In genomic region chr13:21753051-21753523, GRCm38 (mm10) we compare ENCODE assay signal across 8 mouse cellular contexts. TPM values are rescaled to one million over a fixed set of nuclear protein-coding genes. Genes with fewer than 3 reads are reported as not detected.
DNase-seq lines count a peak whose midpoint lies in the region; ATAC-seq and TF ChIP-seq lines count a peak whose summit lies in the region.

No protein-coding gene starts in this region.

- H3K4me3 ChIP-seq in left cerebral cortex, adult 2 months: peak overlapping the region; percentile 50
- H3K4me3 ChIP-seq in hindbrain, postnatal 0 days (ENCODE audit: low read length): peak overlapping the region; percentile 44
- peak overlapping the region; percentile 44 for H3K4me3 ChIP-seq in midbrain, embryonic 16.5 days (ENCODE audit: low read depth, low read length)

- peak overlapping the region; percentile 64 for H3K4me2 ChIP-seq in hindbrain, postnatal 0 days (ENCODE audit: low read depth, low read length)
- peak overlapping the region; percentile 82 for H3K4me2 ChIP-seq in midbrain, embryonic 16.5 days (ENCODE audit: low read length)

- H3K9ac ChIP-seq in hindbrain, postnatal 0 days (replicated peaks; ENCODE audit: low read length): peak overlapping the region; percentile 46; the same call in 1 of the 2 replicates
- H3K9ac ChIP-seq in midbrain, embryonic 16.5 days (ENCODE audit: low read depth, low read length): peak overlapping the region; percentile 66

- no peaks in the 10 kb centered on the region for H3K27me3 ChIP-seq in hindbrain, postnatal 0 days (ENCODE audit: insufficient read depth, low read length)
- no peaks in the 10 kb centered on the region for H3K27me3 ChIP-seq in midbrain, embryonic 16.5 days (ENCODE audit: control insufficient read depth, insufficient read depth, low read depth, low read length)

- no peak for TF ChIP-seq CTCF in left cerebral cortex, adult 2 months (IDR thresholded peaks at IDR 0.05)
- TF ChIP-seq CTCF in hindbrain, postnatal 0 days (IDR thresholded peaks at IDR 0.05; ENCODE audit: low read depth): no peak

- no peak for ATAC-seq in hindbrain, postnatal 0 days
- no peak for ATAC-seq in midbrain, embryonic 16.5 days
- no peak for ATAC-seq in monocyte, adult 5-6 weeks (replicated peaks; ENCODE audit: insufficient number of reproducible peaks, low FRiP score, low TSS enrichment, poor library complexity, severe bottlenecking)

- H3K27ac ChIP-seq in left cerebral cortex, adult 2 months: peak overlapping the region; percentile 80
- peak overlapping the region; percentile 90 for H3K27ac ChIP-seq in hindbrain, postnatal 0 days
- peak overlapping the region; percentile 93 for H3K27ac ChIP-seq in midbrain, embryonic 16.5 days (ENCODE audit: low read length)

- no peaks in the 10 kb centered on the region for H3K36me3 ChIP-seq in hindbrain, postnatal 0 days (ENCODE audit: insufficient read depth, low read length)
- no peaks in the 10 kb centered on the region for H3K36me3 ChIP-seq in midbrain, embryonic 16.5 days (ENCODE audit: control insufficient read depth, insufficient read depth, low read length)

- no peak for DNase-seq in left cerebral cortex, adult 2 months (ENCODE audit: extremely low spot score in 1 of 2, low spot score in 2 of 2)
- DNase-seq in left cerebral cortex, postnatal 10 days (ENCODE audit: extremely low spot score in 1 of 2, low spot score in 2 of 2): no peak
- peak; percentile 54 for DNase-seq in c-Kit-positive CD71-positive TER-119-negative erythroid progenitor cells, embryonic 14.5 days (ENCODE audit: low read depth)
- DNase-seq in hindbrain, postnatal 0 days (ENCODE audit: low spot score): no peak
- DNase-seq in layer of hippocampus, postnatal 36 days: no peak
- DNase-seq in ovary, postnatal 14 days (ENCODE audit: low spot score): no peak

- peaks cover 9% of the 10 kb centered on the region; the same call in 1 of the 2 replicates for H3K4me1 ChIP-seq in hindbrain, postnatal 0 days (ENCODE audit: insufficient read depth, low read length)
- peaks cover 23% of the 10 kb centered on the region for H3K4me1 ChIP-seq in midbrain, embryonic 16.5 days (ENCODE audit: control insufficient read depth, insufficient read depth, low read length)

- intact Hi-C loops in left cerebral cortex, adult 2 months (cut with DNase I): loop anchor here (2.0 to 10.0 kb wide), 5 partner anchors 28 to 1999 kb away; partner anchors contain the start of genes Hist1h1b, Hist1h1e, Hist1h1t and Hist1h2ab
- intact Hi-C loops in left cerebral cortex, postnatal 10 days (cut with DNase I): no loop called here

- WGBS in hindbrain, postnatal 0 days: 4% methylated on average over 10 of the region's 10 CpGs
- 2% methylated on average over 7 of the region's 10 CpGs for WGBS in midbrain, embryonic 16.5 days

- no peaks in the 10 kb centered on the region for H3K9me3 ChIP-seq in hindbrain, postnatal 0 days (ENCODE audit: low read length)
- no peaks in the 10 kb centered on the region for H3K9me3 ChIP-seq in midbrain, embryonic 16.5 days (replicated peaks; ENCODE audit: control insufficient read depth, low read length, poor library complexity, severe bottlenecking)

RNA-seq across cellular contexts. Expression of gene Hist1h2ak, which starts 0.5 kb away (rescaled TPM):
- 10 to 100 TPM; 13.2 to 13.5 TPM for total RNA-seq in left cerebral cortex, adult 2 months (2021)
- total RNA-seq in left cerebral cortex, postnatal 10 days (2021): 10 to 100 TPM; 23.0 to 24.1 TPM
- 429 and 552 TPM in 2 replicates for total RNA-seq in hindbrain, postnatal 0 days (2014; rRNA removed)
- polyA plus RNA-seq in hindbrain, postnatal 0 days (2015; fragmentation: Nextera tagmentation; extraction: Ambion mirVana): 9.9 and 13.6 TPM in 2 replicates
- 4.9 and 5.7 TPM in 2 replicates for polyA plus RNA-seq in midbrain, embryonic 16.5 days (2015; fragmentation: Nextera tagmentation; extraction: Ambion mirVana)
- 10 to 100 TPM; 13.2 to 18.7 TPM for total RNA-seq in layer of hippocampus, postnatal 36 days (2021)
- 46.9 to 83.1 TPM (median 55.4 TPM) in 3 replicates for total RNA-seq in monocyte, adult 5-6 weeks (2017)

RNA-seq across cellular contexts. Expression of gene Hist1h2bn, which starts 0.8 kb away (rescaled TPM):
- total RNA-seq in left cerebral cortex, adult 2 months (2021): 1 to 10 TPM; 8.3 TPM
- 10 to 100 TPM; 23.0 to 25.1 TPM for total RNA-seq in left cerebral cortex, postnatal 10 days (2021)
- 864 and 1,352 TPM in 2 replicates for total RNA-seq in hindbrain, postnatal 0 days (2014; rRNA removed)
- polyA plus RNA-seq in hindbrain, postnatal 0 days (2015; fragmentation: Nextera tagmentation; extraction: Ambion mirVana): 1.1 TPM in 1 of 2 replicates, not detected in the other
- 1.1 TPM in 1 of 2 replicates, not detected in the other for polyA plus RNA-seq in midbrain, embryonic 16.5 days (2015; fragmentation: Nextera tagmentation; extraction: Ambion mirVana)
- 10 to 100 TPM in 1 of 2 experiments, 1 to 10 TPM in 1; 5.4 to 10.8 TPM for total RNA-seq in layer of hippocampus, postnatal 36 days (2021)
- total RNA-seq in monocyte, adult 5-6 weeks (2017): 54.5 to 81.8 TPM (median 76.8 TPM) in 3 replicates

RNA-seq across cellular contexts. Expression of gene Hist1h4k, which starts 2.8 kb away (rescaled TPM):
- total RNA-seq in left cerebral cortex, adult 2 months (2021): 100 to 1,000 TPM; 316 to 377 TPM
- total RNA-seq in left cerebral cortex, postnatal 10 days (2021): 100 to 1,000 TPM; 306 to 311 TPM
- total RNA-seq in hindbrain, postnatal 0 days (2014; rRNA removed): 380 and 998 TPM in 2 replicates
- 1.6 and 1.9 TPM in 2 replicates for polyA plus RNA-seq in hindbrain, postnatal 0 days (2015; fragmentation: Nextera tagmentation; extraction: Ambion mirVana)
- polyA plus RNA-seq in midbrain, embryonic 16.5 days (2015; fragmentation: Nextera tagmentation; extraction: Ambion mirVana): 2.7 TPM in 1 of 2 replicates, not detected in the other
- total RNA-seq in layer of hippocampus, postnatal 36 days (2021): 100 to 1,000 TPM; 266 to 292 TPM
- total RNA-seq in monocyte, adult 5-6 weeks (2017): 57.7 to 141 TPM (median 135 TPM) in 3 replicates

RNA-seq across cellular contexts. Expression of gene Hist1h4j, which starts 18.2 kb away (rescaled TPM):
- 10 to 100 TPM; 13.9 to 19.4 TPM for total RNA-seq in left cerebral cortex, adult 2 months (2021)
- 10 to 100 TPM; 13.5 to 16.2 TPM for total RNA-seq in left cerebral cortex, postnatal 10 days (2021)
- 1,214 and 1,310 TPM in 2 replicates for total RNA-seq in hindbrain, postnatal 0 days (2014; rRNA removed)
- polyA plus RNA-seq in hindbrain, postnatal 0 days (2015; fragmentation: Nextera tagmentation; extraction: Ambion mirVana): not detected in 2 replicates
- 0.40 and 0.80 TPM in 2 replicates for polyA plus RNA-seq in midbrain, embryonic 16.5 days (2015; fragmentation: Nextera tagmentation; extraction: Ambion mirVana)
- total RNA-seq in layer of hippocampus, postnatal 36 days (2021): 10 to 100 TPM; 15.7 to 17.9 TPM
- total RNA-seq in monocyte, adult 5-6 weeks (2017): 8.3 to 34.5 TPM (median 21.9 TPM) in 3 replicates

RNA-seq across cellular contexts. Expression of gene Hist1h1b, which starts 27.3 kb away (rescaled TPM):
- 1 to 10 TPM; 6.7 to 8.3 TPM for total RNA-seq in left cerebral cortex, adult 2 months (2021)
- total RNA-seq in left cerebral cortex, postnatal 10 days (2021): 10 to 100 TPM; 19.5 to 20.4 TPM
- total RNA-seq in hindbrain, postnatal 0 days (2014; rRNA removed): 263 and 411 TPM in 2 replicates
- polyA plus RNA-seq in hindbrain, postnatal 0 days (2015; fragmentation: Nextera tagmentation; extraction: Ambion mirVana): 10.0 and 11.7 TPM in 2 replicates
- polyA plus RNA-seq in midbrain, embryonic 16.5 days (2015; fragmentation: Nextera tagmentation; extraction: Ambion mirVana): 0.69 and 2.4 TPM in 2 replicates
- 1 to 10 TPM; 6.4 to 8.5 TPM for total RNA-seq in layer of hippocampus, postnatal 36 days (2021)
- 74.2 to 131 TPM (median 93.8 TPM) in 3 replicates for total RNA-seq in monocyte, adult 5-6 weeks (2017)

Comparison
In these comparisons a context has a peak if more than half of its experiments do, and no peak if none do; other contexts are left out.
1. RNA of gene Hist1h2bn, which starts 0.8 kb away (total RNA-seq): 864 to 1,352 TPM in hindbrain, postnatal 0 days; 54.5 to 81.8 TPM in monocyte, adult 5-6 weeks, 23.0 to 25.1 TPM in left cerebral cortex, postnatal 10 days, 5.4 to 10.8 TPM in layer of hippocampus, postnatal 36 days and 8.3 TPM in left cerebral cortex, adult 2 months; every median in the first group is over 10 times any median in the second.
2. Peak in every context shown above with its lines, with median percentiles within 50 percentile points of each other: H3K27ac ChIP-seq and H3K4me3 ChIP-seq.